Mouse (Mus musculus) bone marrow macrophage, adult 2 months (primary cell): Measurements from ENCODE around the gene A130010J15Rik. TPM values are rescaled to one million over a fixed set of nuclear protein-coding genes. Genes with fewer than 3 reads are reported as not detected.

Experiments
- H3K27ac ChIP-seq: 2 replicates; pipeline ENCODE4 v1.5.1; 2012; ENCODE audit warnings: low read depth, low read length; ENCODE audit not compliant: insufficient read depth
- H3K4me1 ChIP-seq: 2 replicates; pipeline ENCODE4 v1.6.1; 2012; ENCODE audit warnings: low read length; ENCODE audit not compliant: control insufficient read depth, insufficient read depth
- H3K4me3 ChIP-seq: 2 replicates; pipeline ENCODE4 v1.5.1; 2012; ENCODE audit warnings: mild to moderate bottlenecking, low read length, moderate library complexity; ENCODE audit not compliant: insufficient read depth
- CTCF ChIP-seq: IDR thresholded peaks from 2 replicates; pipeline ENCODE4 v1.5.1; 2012; ENCODE audit warnings: low read depth, mild to moderate bottlenecking, low read length, moderate library complexity
- POLR2A ChIP-seq: IDR thresholded peaks from 2 replicates; pipeline ENCODE4 v1.6.1; 2012; ENCODE audit warnings: mild to moderate bottlenecking, low read depth, low read length, borderline replicate concordance
- polyA plus RNA-seq: library from polyadenylated mRNA; stranded (reverse); fragments of >200 nt; gene quantifications from 2 replicates; pipeline ENCODE4 v1.2.4, GENCODE M21; 2012; ENCODE audit not compliant: missing spikeins, insufficient read depth, insufficient read length

The A130010J15Rik gene
- polyA plus RNA-seq, 1 experiment = 3.8 TPM

GRCm38 (mm10) chr1:193174143-193174733 lies 6.4 kb downstream of the A130010J15Rik start:
- Histone ChIP-seq H3K4me1 (peaks cover 23% of the 10 kb centered on the region), H3K4me3 (peak overlapping the region; percentile 74), H3K27ac (0 out of 2 replicates have a peak overlapping the region, but pooled peaks have one; percentile 66)
- no peak for TF ChIP-seq CTCF
- TF ChIP-seq POLR2A = no peak

DNA sequence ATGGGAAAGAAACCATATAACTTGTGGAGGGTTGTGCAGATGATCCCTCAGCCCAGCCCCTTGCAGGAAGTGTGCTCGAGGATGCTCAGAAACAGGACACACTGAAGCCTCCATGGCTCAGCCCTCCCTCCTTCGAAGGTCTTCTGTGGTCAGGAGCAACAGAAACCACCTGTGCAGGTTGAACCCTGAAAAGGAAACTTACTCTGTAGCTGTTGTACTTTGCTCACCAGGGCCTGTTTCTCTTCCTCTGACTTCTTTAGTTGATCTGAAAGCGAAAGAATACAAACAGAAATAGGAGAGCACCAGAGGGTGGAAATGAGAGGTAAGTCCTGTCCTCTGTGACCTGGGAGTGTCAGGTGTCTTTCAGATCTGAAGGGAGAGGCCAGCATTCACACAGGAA lies 13.3 kb downstream of the A130010J15Rik start:
- Histone ChIP-seq H3K4me1 (peaks cover 6% of the 10 kb centered on the region), H3K27ac (no peak overlapping the region), H3K4me3 (no peak overlapping the region)
- TF ChIP-seq CTCF (no peak), POLR2A (no peak)

DNA sequence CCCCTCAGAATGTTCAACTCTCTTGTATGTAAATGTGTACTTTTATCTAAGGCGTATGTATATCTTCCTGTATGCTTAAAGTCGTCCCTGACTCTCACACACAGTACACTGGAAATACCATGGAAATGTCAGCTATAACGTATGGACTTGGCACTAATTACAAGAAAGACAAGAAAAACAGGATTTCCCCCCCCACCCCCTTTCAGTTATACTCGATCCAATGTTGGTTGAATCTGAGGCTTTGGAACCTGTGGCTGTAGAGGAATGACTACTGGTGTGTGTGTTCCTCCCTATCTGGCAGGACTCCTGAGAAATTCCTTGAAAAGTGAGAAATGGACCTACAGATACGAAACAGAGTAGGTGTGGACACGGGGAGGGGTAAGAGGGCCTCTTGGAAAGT lies 20.4 kb downstream of the A130010J15Rik start:
- peaks cover 28% of the 10 kb centered on the region for H3K4me1 ChIP-seq
- H3K27ac ChIP-seq = no peak overlapping the region
- H3K4me3 ChIP-seq = no peak overlapping the region
- TF ChIP-seq POLR2A (no peak), CTCF (no peak)

GRCm38 (mm10) chr1:193189151-193189621 lies 21.3 kb downstream of the A130010J15Rik start:
- peaks cover 23% of the 10 kb centered on the region for H3K4me1 ChIP-seq
- H3K4me3 ChIP-seq = no peak overlapping the region
- TF ChIP-seq CTCF (no peak), POLR2A (no peak)
- no peak overlapping the region for H3K27ac ChIP-seq

DNA sequence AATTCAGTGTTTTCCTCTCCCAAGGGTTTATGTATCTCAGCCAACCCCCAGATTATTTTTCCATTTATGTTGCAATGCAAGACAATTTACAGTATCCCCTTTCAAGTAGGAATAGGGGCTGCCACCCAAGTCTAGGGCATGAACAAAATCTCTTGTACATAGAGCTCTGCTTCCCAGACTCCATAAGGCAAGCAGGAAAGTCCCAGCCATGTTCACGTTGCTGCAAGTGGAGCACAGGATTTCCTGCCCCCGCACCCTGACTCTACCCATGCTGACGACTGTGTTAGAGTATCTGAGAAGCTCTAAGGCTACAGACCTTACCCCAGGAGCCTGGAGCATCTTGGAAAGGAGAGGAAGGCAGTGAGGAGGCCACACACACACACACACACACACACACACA lies 21.9 kb downstream of the A130010J15Rik start:
- peaks cover 23% of the 10 kb centered on the region for H3K4me1 ChIP-seq
- TF ChIP-seq POLR2A = no peak
- TF ChIP-seq CTCF = no peak
- H3K27ac ChIP-seq = no peak overlapping the region
- H3K4me3 ChIP-seq = no peak overlapping the region

DNA sequence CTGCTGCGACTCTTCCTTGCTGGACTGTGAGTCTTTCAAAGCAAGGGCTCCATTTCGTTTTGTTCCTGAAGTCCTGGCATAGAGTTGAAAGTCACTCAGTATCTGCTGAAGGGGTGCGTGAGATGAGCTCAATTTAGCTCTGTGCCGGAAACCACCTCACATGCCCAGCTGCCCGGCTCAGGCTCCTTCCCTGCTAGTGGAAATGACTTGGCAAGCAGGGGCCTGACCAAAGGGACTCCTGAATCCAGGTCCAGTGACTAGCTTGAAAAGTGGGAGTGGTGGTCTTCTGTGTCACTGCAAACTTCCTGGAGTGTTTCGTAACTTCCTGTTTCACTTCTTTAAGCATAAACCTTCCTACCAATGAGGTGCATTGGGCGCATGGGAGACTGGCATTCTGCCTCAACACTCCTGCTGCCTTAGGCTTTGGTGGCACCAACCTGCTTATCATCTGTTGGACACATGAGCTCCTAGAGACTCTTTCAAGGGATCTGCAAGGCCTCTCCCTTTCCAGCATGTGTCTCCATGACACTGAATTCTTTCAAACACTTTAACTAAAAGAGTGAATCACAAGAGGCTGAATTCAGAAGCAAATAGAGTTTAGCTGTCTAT lies 23.9 kb downstream of the A130010J15Rik start:
- peak overlapping the region; percentile 1; the same call in 1 of the 2 replicates for H3K4me3 ChIP-seq
- TF ChIP-seq CTCF (no peak), POLR2A (no peak)
- peaks cover 28% of the 10 kb centered on the region for H3K4me1 ChIP-seq
- H3K27ac ChIP-seq = peak overlapping the region; percentile 91

DNA sequence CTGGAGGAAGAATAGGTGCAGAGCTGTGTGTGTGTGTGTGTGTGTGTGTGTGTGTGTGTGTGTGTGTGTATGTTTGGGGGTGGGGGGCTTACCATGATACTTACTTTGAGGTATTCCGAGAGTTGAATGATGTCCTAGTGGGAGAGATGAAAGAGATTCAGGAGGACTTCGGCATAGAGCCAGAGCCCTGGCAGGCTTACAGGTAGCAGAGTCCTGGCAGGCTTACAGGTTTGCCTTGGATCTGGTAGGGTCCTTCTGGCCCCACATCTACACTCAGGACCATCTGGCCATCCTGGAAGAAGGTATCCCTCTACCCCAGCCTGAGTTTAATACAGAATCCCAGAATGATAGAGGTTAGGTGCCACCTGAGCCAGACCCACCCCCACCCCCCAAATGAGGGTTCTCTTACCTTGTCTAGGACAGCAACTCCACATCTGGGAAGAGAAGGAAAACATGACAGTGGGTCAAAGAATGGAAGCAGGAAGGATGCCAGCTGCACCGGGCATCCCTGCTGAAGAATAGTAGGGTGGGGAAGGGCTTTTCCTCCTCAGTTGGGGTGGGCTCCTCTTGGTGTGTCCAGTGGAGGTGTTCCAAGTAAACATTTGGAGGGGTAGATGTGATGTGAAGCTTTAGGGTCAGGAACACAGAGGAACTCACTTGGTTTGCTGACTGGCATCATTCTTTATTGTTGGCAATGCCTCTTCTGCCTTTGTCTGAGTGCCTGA lies 26.7 kb downstream of the A130010J15Rik start:
- Histone ChIP-seq H3K4me1 (peaks cover 45% of the 10 kb centered on the region), H3K4me3 (no peak overlapping the region), H3K27ac (no peak overlapping the region)
- TF ChIP-seq CTCF (no peak), POLR2A (no peak)

DNA sequence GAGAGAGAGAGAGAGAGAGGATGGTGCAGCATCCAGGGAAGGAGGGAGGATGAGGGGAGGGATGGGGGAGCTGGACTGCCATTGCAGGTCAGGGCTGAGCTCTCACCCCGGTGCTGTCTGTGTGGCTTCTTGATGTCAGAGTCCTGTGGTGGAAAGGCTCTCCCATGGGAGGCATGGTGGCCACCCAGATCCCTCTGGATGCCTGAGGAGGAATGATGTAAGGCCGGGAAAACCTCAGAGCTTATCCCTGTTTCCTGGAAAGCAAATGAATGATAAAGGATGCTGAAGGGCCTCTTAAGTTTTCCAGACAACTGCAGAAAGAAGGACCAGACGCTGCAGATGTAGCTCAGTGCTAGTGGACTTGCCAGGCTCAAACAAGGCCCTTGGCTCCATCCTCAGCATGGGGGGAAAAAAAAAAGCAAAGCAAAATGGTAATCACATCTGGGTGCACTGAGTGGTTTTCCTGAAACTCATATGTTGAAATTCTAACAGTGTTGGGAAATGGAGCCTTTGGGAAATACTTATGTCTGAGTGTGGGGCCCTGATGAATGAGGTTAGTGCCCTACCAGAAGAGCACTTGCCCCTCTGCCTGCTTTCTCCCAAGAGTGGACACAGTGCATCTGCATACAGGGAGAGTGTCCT lies 27.4 kb downstream of the A130010J15Rik start:
- Histone ChIP-seq H3K27ac (no peak overlapping the region), H3K4me3 (no peak overlapping the region), H3K4me1 (peaks cover 44% of the 10 kb centered on the region)
- no peak for TF ChIP-seq CTCF
- TF ChIP-seq POLR2A = no peak

GRCm38 (mm10) chr1:193197494-193198205 lies 29.8 kb downstream of the A130010J15Rik start:
- H3K4me1 ChIP-seq = peaks cover 36% of the 10 kb centered on the region
- no peak overlapping the region for H3K4me3 ChIP-seq
- no peak overlapping the region for H3K27ac ChIP-seq
- TF ChIP-seq POLR2A = no peak
- no peak for TF ChIP-seq CTCF

DNA sequence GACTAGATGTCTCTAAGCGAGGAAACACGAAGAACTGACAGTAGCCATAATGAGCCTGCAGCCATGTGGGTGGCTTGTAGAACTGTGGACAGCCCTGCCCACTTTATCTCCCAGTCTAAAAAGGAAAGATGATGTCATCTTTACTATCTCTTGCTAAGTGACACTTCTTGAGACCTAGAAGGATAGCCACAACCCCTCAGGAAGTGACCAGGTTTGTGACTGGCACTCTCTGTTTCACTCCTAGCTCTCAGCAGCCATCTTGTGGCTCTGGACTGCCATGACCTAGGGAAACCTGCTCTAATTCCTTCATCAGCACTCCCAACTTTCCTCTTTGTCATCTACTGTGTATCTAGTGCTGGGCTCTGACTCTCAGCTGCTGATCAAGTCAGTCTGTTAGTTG lies 30.5 kb downstream of the A130010J15Rik start:
- Histone ChIP-seq H3K4me1 (peaks cover 36% of the 10 kb centered on the region), H3K4me3 (no peak overlapping the region), H3K27ac (no peak overlapping the region)
- no peak for TF ChIP-seq POLR2A
- TF ChIP-seq CTCF = no peak
